Mouse (Mus musculus): Measurements from ENCODE around the gene Ptprs.

The Ptprs gene

DNA sequence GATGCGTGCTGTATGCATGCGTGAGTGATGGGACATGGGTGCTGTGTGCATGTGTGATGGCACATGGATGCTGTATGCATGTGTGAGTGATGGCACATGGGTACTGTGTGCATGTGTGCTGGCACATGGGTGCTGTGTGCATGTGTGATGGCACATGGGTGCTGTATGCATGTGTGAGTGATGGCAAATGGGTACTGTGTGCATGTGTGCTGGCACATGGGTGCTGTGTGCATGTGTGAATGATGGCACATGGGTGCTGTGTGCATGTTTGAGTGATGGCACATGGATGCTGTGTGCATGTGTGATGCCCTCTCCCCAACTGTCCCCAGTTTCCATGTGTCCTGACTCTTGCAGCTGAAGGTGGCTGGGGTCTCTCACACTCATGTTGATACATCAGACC, 56.3 kb downstream of the Ptprs start:
- DNase-seq = no peak

DNA sequence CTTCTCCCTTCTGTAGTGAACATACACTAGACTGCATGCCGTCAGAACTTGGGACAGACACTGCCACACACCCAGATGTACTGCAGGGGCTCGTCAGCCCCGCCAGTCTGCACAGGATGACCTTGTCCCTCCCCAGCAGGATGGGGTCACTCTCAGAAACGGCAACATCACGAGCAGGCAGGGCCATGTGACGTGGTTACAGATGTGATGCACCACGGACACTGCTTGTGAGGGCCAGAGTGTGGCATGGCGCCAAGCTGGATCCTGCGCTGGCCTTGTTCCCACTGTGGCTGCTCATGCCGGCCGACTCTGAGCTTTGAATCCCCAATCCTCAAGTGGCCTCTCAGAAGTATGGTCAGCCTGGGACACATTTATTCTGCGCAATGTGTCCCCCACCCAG, 58.0 kb downstream of the Ptprs start:
- no peak for DNase-seq

DNA sequence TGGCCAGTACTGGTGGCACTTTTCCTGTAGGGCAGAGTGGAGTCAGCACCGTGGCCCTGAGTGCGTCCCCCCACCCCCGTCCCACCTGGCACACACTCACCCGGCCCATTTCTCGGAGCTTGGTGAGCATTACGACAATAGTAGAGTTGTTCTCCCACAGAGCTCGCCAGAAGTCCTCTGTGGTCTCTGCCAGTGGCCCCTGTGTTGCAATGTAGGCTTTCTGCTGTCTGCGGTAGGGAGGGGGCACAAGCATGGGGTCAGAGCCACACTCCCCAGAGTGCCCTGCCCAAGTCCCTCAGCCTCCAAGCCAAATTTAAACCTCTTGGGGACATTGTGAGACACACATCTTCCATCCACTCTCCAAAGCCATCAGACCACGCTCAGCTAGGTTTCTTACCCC, 61.5 kb downstream of the Ptprs start:
- no peak for DNase-seq

DNA sequence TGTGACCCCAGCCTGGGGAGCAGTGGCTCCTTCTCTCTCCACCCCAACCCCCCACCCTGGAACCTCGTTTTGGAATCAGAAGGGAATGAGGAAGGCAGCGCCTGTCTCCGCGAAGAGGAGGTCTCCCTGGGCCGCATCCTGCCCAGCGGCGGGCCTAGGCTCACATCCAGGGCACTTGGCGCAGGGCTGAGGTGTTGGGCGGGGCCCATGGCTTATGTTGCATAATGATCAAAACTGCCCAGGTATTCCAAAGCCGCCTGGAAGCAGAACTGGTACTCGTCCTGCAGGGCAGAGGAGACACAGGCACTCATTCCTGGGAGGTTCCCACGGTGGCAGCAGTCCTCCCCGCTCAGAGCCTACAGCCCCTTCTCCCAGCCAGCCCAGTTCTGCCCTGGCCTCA, 63.2 kb downstream of the Ptprs start:
- no peak for DNase-seq

DNA sequence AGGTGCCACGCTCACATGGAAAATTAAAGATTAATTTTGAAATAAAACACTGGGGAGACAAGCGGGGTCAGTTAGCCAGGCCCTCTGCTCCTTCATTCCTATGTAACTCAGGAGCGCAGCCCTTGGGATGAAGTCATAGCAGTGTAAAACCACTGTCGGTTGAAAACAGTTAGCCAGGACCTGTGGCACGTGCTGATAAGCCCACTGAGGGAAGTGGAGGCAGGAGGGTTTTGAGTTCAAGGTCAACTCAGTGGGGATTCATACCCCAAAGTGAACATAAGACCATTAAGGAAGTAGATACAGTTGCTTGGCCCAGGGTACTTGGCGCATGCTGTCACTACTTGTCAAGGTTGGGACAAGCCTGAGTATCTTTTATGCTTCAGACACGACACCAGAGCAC, 64.8 kb downstream of the Ptprs start:
- DNase-seq = no peak

DNA sequence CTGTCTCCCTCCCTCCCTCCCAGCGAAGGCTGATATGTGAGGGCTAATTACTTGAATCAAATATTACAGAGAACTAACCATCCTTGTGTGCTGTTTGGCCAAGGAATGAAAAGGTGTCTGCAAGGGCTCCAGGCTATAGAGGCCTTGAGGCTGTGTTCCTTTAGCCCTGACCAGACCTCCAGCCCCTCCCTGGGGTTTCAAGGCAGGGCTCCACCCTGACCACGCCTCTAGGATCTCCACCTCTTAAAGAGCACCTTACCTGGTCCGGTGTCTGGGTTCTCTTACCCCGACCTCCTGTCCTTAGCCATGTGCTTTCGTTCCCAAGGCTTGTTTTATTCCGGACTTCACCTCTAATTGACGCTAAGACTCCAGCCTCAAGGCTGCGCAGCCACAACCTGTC, 66.5 kb downstream of the Ptprs start:
- peak in 1 of 2 experiments; percentile 60 for DNase-seq

DNA sequence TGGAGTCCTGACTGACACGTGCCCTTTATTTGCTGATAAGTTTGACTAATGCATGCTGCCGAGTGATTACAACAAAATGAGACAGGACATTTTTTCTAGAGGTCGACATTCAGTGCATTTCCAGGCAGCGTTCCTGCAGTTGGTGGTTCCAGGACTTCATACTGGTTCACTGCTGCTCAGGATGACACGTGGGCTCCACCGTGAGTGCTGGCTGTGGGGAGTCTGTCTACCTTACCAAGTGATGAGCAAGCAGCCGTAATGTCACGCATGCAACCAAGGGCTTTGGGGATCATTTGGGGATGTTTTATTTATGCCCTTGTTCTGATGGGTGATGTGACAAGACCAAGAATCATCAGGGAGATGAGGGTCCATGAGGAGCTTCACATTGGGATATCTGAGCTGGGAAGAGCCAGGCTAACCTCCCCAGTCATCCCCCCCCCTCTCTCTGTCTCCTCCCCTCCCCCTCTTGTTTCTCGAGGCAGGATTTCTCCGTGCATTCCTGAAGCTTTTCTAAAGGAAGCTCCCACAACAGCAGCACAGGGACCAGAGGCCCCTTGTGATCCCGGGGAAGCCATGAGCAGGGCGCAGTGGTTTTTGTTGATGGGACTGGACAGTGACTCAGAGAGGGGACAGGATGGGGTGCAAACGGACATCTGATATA, 67.2 kb downstream of the Ptprs start:
- DNase-seq = no peak

DNA sequence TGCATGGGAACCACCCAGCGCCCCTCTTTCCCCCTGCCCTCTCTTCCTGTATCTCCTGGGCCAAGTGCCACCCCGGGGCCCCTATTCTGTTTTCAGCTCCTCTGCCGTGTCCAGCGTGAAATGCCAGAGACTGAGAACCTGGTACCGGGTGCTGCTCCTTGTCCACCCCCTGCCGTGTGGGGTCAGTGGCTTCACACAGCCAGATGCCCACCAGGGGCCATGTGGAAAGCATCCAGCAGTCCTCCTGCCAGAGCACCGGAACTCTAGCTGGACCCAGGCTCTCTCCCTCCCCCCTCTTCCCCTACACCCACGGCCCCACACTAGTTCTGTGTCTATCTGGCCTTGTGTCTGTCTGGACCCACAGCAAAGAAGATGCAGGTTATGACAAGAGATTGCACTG, 68.9 kb downstream of the Ptprs start:
- DNase-seq = peak in 1 of 2 experiments; percentile 37

DNA sequence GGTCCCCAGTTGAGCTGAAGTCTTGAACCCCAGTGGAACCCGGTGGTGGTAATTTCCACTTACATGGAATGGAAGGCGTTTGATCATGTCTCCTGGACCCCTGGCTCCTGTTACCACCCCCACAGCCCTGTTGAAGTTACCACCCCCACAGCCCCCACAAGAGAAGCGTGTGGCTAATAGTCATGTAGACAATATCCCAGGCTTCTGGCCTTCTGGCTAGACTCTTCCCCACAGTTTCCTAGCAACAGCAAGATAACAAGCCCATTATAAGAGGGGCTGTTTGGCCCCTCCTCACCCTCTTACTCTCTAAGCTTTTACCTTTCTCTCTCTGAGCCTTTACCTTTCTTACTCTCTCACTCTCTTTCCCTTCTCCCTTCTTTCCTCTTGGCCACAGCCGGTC, 69.4 kb downstream of the Ptprs start:
- DNase-seq = no peak

DNA sequence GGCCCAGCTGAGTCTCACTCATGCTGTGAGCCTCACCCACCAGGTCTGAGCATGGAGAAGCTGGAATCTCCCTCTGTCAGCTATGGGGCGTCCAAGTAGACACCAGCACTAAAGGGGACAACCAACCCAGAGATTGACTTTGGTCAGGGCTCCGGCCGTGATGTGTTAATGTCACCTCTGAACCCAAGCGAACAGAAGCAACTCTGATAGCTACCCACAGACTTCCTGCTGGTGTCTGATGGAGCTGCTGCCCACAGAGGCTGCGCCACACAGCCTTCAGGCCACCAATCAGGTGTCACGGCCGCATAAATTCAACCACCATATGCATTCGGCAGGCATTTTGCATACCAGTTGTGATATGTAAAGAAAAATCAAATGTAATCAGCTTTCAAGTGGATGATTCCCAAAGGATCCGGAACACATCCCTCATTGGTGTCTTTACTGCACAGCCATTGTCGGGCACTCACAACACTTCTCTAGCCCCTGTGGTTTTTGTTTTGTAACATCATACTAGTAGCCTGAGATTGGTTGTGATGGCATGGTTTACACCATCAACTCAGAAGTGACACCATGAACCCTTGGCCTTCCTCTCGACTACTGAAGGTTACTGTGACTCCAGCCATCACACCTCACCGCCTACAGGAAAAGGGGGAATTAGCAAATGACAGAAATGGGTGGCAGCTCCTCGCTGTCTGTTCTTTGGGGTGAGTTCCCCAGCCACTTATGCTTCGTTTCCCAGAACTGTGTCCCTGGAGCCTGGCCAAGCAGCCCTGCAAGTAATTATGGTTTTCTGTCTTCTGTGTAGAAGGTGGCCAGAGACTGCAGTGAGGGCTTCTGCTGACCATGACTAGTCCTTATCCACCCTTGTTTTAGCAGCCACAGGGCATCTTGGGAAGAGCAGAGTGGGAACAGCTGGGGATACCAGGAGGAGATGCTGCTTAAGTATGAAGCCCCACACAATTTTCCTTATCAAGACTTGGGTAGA, 70.1 kb downstream of the Ptprs start:
- peak; percentile 53 to 56 for DNase-seq

DNA sequence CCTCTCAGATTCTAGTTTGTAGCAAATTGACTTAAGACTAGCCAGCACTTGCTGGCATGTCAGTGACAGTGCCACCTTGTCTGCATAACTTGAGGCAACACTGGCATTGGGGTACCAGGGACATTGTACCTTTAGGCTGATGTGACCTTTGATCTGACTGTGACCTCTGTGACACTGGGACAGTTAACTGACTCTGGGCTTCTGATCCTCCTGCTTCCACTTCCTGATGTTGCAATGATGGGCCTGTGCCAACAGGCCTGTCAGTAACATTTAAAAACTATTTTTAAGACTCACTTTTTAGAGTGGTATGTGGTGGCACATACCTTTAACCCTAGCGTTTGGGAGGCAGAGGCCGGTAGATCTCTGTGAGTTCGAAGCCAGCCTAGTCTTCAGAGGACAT, 70.9 kb downstream of the Ptprs start:
- no peak for DNase-seq

DNA sequence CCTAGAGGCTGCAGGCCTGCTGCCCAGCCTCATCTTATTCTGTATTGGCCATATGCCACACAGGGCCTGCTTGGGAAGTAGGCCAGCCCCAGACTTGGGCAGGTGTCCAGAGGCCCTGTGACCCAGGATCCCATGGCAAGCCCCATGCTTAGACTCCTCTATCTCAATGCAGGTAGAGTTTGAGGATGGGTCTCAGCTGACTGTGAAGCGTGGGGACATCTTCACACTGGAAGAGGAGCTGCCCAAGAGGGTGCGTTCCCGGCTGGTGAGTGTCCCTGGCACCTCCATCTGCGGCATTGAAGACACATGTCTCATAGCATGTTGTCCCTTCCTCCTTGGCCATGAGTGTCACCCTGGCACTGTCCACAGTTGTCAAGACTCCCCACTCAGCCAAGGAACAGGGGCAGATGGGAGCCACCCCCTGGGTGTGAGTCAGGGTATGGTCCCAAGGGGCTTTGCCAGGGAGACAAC, 75.2 kb downstream of the Ptprs start:
- DNase-seq = no peak

DNA sequence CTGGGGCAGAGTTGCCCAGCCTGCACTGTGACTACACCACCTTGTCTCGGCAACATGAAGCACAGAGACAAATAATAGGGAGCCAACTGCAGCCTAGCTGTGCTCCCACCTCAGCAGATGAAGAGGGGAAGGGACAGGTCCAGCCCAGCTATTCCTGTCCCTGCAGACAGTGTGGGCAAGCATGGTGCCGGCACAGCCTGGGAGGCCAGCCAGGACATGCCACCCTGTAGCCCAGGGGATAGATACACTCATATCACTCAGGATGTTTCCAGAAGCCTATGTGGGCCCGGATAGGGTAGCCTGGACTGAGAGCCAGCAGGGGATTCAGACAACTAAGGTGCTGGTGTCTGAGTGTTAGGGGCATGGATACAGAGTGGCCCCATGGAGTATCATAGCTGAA, 76.1 kb downstream of the Ptprs start:
- DNase-seq = no peak

DNA sequence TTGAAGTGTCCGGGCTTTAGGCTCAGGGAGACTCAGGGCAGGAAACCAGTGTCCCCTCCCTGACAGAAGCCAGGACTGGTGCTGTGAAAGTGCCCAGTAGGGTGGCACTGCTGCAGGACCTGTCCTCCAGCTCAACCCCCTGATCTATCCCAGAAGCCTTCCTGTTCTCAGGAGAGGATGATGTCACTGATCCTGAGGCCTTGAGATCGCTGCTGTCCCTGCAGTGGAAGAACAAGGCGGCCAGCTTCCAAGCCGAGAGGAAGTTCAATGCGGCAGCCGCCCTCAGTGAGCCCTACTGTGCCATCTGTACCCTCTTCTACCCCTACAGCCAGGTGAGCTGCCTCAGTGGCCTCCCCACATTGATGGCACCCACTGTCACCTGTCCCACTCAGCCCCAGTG, 80.2 kb downstream of the Ptprs start:
- DNase-seq = no peak

DNA sequence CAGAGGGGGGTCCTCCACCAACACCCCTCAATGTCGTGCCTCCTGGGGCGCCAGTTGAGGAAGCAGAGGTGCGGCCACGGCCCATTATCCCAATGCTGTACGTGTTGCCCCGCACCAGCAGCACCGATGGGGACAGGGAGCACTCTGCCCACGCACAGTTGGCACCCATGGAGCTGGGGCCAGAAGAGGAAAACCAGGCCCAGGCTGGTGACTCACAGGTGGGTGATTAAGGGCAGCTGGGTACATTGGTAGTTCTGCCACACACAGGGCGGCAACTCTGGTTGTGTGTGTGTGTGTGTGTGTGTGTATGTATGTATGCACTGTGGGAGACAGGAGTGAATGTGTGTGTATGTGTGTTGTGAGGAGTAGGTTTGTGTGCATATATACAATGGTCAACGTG, 82.4 kb downstream of the Ptprs start:
- DNase-seq = no peak

DNA sequence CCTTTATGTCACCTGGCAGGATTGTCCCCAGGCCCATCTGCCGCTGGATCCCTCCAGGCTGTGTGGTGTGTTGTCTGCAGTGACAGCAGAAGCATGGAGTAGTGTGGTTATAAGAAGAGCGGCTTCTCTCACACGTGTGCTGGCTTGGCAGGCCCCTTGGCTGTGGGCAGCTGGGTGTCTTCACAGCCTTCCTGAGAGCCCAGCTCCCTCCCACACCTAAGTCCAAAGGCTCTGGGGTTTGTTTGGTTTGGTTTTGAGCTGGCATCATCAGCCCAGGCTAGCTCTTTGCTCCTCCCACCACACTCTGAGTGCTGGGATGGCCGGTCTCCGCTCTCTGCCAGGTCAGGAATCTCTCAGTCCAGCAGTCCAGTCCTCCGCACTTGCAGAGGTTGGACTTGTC, 83.0 kb downstream of the Ptprs start:
- no peak for DNase-seq

DNA sequence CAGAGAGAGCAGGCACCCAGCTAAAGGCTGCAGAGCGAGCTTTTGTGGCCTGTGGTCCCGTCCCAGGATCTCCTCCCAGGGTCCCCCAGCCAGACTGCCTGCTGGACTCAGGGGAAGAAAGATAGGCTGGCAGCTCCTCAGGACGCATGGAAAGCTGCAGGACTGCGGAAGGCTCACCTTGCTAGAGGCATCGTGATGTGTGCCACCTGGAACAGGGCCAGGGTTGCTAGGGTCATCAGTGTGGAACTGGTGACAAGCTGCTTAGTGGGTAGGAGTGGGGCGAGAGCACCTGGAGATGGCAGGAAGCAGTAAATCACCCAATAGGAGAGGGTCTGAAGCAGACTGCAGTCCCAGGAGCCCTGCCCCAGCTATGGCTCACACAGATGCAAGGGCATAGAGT, 88.7 kb downstream of the Ptprs start:
- DNase-seq = peak; percentile 46 to 65

DNA sequence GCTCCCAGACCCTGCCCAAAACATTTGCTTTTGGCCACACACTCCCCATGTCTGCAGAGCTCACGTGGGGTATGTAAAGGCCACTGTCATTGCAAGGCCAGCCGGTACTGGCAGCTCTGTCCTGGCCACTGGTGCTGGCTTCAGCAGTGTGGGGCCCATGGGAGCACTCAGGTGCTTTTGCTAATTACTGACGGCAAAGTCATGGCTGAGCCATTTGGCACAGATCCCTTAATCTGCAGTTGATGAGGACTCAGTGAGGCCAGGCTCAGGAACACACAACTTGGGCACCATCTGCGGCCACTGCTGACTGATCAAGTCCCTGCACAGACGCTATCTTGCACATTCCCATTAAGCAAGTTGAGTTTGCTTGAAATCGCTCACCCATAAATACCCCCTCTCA, 91.4 kb downstream of the Ptprs start:
- no peak for DNase-seq

DNA sequence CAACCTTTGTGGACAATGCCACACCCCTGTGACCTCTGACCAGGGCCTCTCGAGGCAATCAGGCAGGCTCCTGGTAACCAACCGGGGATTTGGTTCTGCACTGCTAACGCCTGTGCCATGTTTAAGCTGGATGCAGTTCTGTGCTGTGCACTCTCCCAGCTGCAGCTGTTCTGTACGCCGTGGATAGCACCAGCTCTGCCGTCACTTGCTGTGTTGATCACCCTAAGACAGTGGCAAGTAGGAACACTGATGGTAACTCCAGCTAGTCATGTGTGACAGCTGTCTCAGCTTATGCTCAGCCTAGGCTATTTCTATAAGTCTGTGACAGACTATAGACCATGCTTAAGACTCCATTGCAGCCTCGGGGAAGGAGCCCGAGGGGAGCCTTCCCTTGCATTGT, 93.3 kb downstream of the Ptprs start:
- no peak for DNase-seq

DNA sequence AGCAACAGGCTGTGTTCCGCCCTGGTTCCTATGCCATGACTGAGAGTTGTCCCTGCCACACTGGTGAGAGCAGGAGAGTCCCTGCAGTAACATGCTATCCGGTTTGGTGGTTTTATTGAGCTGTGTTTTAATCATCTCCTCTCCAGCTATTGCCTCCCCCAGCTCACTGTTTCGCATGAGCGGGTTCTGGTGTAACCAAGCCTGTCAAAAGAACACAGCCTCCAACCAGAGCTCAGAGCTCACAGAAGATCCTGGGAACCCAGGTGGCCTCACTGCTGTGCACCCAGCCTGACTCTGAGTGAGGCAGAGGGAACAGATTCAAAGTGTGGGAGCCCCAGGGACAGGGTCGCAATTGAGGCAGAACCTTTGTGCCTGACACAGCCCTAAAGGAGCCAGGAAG, 95.1 kb downstream of the Ptprs start:
- DNase-seq = peak; percentile 75 to 81

DNA sequence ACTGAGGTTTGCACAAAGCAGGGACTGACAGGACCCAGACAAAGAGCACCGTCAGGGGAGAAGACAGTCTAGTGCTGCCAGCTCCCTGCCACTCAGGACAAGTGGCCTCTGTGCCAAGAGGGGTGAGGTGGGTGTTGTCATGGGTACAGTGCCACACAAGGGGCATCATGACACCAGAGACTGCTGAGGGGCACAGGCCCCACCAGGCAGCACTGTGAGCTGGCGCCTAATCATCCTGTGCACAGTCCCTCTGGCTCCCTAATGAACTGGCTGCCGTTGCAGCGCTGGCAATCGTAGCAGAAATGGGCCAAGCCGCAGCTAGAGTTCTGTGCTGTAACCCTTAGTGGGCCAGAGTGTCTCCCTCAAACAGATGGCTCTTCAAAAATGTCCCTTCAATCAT, 96.0 kb downstream of the Ptprs start:
- no peak for DNase-seq

DNA sequence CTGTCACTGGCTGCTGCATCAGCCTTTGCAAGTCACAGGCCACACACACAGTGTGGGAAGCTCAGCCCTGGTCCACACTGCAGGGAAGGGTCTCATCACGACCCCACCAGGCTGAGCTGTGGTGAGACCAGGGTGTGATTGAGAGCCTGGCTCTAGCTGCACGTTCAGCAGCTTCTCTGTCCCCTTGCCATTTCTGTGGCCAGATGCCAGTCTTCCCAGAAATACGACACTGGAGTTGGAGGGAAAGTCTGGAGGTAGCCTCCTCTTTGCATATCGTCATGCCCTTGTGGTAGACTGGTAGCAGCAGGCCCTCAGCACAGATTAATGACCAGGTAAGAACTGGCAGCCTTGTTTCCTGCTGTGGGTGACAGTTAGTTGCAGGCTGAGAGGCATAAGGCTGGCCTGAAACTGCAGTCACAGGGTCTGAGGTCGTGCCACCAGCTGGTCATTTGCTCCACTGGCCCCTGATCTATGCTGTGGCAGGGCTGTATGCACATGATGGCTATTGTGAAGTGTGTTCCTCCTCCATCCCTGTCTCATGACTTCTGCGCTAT, 96.9 kb downstream of the Ptprs start:
- DNase-seq = peak in 1 of 2 experiments; percentile 45

DNA sequence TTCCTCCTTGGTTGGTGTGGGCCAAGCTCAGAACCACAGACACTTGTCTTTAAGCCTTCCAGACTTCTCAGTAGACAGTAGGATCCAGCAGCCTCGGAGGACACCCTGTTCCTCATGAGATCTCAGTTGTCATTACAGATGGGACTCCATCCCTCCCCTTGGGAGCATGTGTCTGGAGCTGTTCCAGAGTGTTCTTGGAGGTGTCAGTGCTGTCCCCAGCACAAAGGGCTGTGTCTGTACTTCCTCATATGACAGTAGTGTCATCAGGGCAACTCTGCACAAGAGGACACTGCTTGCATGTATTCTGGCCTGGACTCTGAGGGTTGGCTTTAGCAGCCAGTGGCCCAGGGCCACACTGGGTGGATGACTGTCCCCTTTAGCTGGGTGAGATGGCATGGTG, 101.4 kb downstream of the Ptprs start:
- DNase-seq = no peak

Measured in kidney, postnatal 4 days (tissue).